Mouse (Mus musculus) megakaryocyte-erythroid progenitor cell, adult 5 weeks (primary cell): ENCODE results near the gene Crot. TPM values are rescaled to one million over a fixed set of nuclear protein-coding genes. Genes with fewer than 3 reads are reported as not detected.

ENCODE experiments used
- polyA plus RNA-seq: library from polyadenylated mRNA; stranded (reverse); fragments of >175 nt; gene quantifications from 2 replicates; pipeline ENCODE4 v1.2.3, GENCODE M21; 2012

Gene Crot
- polyA plus RNA-seq = 1.1 and 1.5 TPM in 2 replicates

GRCm38 (mm10) chr5:8996686-8997512 is at the start of gene Crot:
Gene Crot (minus strand): TSS chr5:8997324.

Other genes starting within 250 kb of the Crot start
- gene Abcb1b, start 199.2 kb downstream of the Crot start, polyA plus RNA-seq = 4.4 and 5.0 TPM in 2 replicates
- 24.8 and 28.9 TPM in 2 replicates for gene Abcb4, start 103.6 kb downstream of the Crot start, polyA plus RNA-seq
- 11.5 and 16.5 TPM in 2 replicates for gene Tmem243, start 103.3 kb upstream of the Crot start, polyA plus RNA-seq
- gene Dmtf1, start 164.5 kb upstream of the Crot start, polyA plus RNA-seq = 1.8 and 2.2 TPM in 2 replicates